Mouse (Mus musculus) spleen, adult 2 months (tissue): Measurements from ENCODE around the gene Numb. TPM values are rescaled to one million over a fixed set of nuclear protein-coding genes. Genes with fewer than 3 reads are reported as not detected.
A peak's percentile ranks its signal among the peaks of the same experiment; 100 is the strongest.
"Not testable (repeated sequence)": the region's sequence is repeated elsewhere in the genome, so short reads cannot be mapped to it uniquely, and the experiment has no call there.

Source experiments
- DNase-seq, 2 experiments: peaks; one replicate each; pipeline versions ENCODE4 v3.0.0 to v3.0.0-alpha.2; 2012 to 2021; ENCODE audit warnings: low spot score in 2 of 2, low read depth in 1 of 2
- H3K27ac ChIP-seq: fragments of 200-500 bp; 2 replicates; pipeline ENCODE4 v1.5.1; 2012; ENCODE audit warnings: low read length, inconsistent platforms; ENCODE audit not compliant: insufficient read depth
- H3K27me3 ChIP-seq: fragments of 200-500 bp; 2 replicates; pipeline ENCODE4 v1.6.1; 2012; ENCODE audit warnings: mild to moderate bottlenecking, moderate library complexity, low read length, inconsistent platforms; ENCODE audit not compliant: control insufficient read depth, insufficient read depth
- H3K36me3 ChIP-seq: fragments of 200-500 bp; 2 replicates; pipeline ENCODE4 v1.6.1; 2012; ENCODE audit warnings: mild to moderate bottlenecking, low read length, inconsistent platforms; ENCODE audit not compliant: control insufficient read depth, insufficient read depth
- H3K4me1 ChIP-seq: fragments of 200-500 bp; 2 replicates; pipeline ENCODE4 v1.6.1; 2011; ENCODE audit warnings: inconsistent platforms; ENCODE audit not compliant: control insufficient read depth, insufficient read depth, insufficient read length
- H3K4me3 ChIP-seq: fragments of 200-500 bp; 2 replicates; pipeline ENCODE4 v1.5.1; 2011; ENCODE audit warnings: mild to moderate bottlenecking, inconsistent platforms; ENCODE audit not compliant: insufficient read depth, insufficient read length; ENCODE audit errors: extremely low read depth
- CTCF ChIP-seq: fragments of 200-500 bp; IDR thresholded peaks from 2 replicates; pipeline ENCODE4 v1.5.1; 2011; ENCODE audit warnings: mild to moderate bottlenecking, inconsistent platforms; ENCODE audit not compliant: insufficient read depth, insufficient read length, insufficient replicate concordance; ENCODE audit errors: extremely low read depth
- POLR2A ChIP-seq: fragments of 200-500 bp; IDR thresholded peaks from 2 replicates; pipeline ENCODE4 v1.6.1; 2011; ENCODE audit warnings: low read depth, low read length, inconsistent platforms
- WGBS: fragments of 180-500 bp; shearing (Covaris S2); methylation state at CpG from one replicate; pipeline ENCODE4 v1.1.7; 2018; 5-methylcytosine and 5-hydroxymethylcytosine counted together
- polyA plus RNA-seq: library from polyadenylated mRNA; depleted of rRNA; stranded (reverse); fragments of >200 nt; gene quantifications from 2 replicates; pipeline ENCODE4 v1.2.3, GENCODE M21; 2012

Gene Numb
- polyA plus RNA-seq, 1 experiment: 24.5 TPM

- Histone ChIP-seq H3K36me3 (peaks cover 5% of the 10 kb centered on the region; the same call in 1 of the 2 replicates), H3K4me1 (peaks cover 16% of the 10 kb centered on the region), H3K27me3 (no peaks in the 10 kb centered on the region), H3K27ac (no peak overlapping the region), H3K4me3 (peak overlapping the region; percentile 94)
- no peak for TF ChIP-seq CTCF
- WGBS: 12% methylated on average over 11 of the region's 11 CpGs
- DNase-seq: no peak
These were observed 28.2 kb upstream of the Numb start for GRCm38 (mm10) chr12:83949776-83950492.

DNA sequence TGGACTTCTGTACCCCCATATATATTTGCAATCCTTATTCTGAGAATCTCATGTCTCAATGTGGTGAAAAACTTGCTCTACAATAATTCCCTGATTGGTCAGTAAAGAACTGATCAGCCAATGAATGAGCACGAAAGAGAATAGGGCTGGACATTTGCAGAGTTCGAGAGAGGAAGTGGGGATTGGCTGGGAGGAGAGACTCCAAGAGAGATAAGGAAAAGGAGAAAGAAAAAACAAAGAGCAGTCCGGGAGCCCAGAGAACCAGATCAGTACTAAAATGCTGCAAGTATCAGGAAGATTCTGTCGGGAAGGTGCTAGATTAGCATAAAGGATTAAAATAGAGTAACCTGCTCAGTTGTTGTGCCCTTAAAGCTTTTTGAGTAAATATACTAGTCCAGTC is 27.3 kb upstream of the Numb start:
- DNase-seq: no peak
- peaks cover 5% of the 10 kb centered on the region; the same call in 1 of the 2 replicates for H3K36me3 ChIP-seq
- TF ChIP-seq CTCF (no peak), POLR2A (no peak)
- no peaks in the 10 kb centered on the region for H3K27me3 ChIP-seq
- WGBS: 75% methylated on average over 4 of the region's 4 CpGs
- peaks cover 16% of the 10 kb centered on the region for H3K4me1 ChIP-seq
- no peak overlapping the region for H3K4me3 ChIP-seq
- H3K27ac ChIP-seq: no peak overlapping the region

DNA sequence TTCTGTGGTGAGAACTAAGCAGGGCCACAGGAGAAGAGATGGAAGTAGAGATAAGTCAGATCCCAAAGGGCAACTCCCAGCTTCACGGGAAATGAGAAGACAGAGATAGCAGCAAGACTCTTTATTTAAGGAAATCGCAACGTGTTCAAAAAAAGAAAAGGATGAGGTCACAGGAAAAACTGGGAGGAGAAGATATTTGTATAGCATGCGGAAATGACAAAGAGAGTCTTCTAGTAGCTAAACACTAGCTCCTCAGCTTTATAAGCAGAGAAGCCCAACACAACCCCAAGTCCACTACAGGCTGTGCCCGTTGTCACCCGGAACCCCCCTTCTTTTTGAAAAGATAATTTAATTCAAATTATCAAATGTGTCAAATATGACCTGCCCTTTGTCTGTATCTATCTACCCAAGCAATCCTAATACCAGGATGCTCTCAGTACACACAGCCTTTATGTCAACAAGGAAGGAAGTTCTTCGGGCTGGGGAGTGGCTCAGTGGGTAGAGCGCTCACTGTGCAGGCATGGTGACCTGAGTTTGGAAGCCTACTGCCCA is 25.6 kb upstream of the Numb start:
- no peaks in the 10 kb centered on the region for H3K27me3 ChIP-seq
- DNase-seq: no peak
- no peak overlapping the region for H3K27ac ChIP-seq
- H3K4me1 ChIP-seq: peaks cover 16% of the 10 kb centered on the region
- TF ChIP-seq POLR2A: no peak
- no peak for TF ChIP-seq CTCF
- H3K4me3 ChIP-seq: no peak overlapping the region
- WGBS: 58% methylated on average over 8 of the region's 8 CpGs
- 0 out of 2 replicates have a peak, but pooled peaks cover 2% of the 10 kb centered on the region for H3K36me3 ChIP-seq

GRCm38 (mm10) chr12:83941938-83942337 is 20.2 kb upstream of the Numb start:
- H3K4me3 ChIP-seq: no peak overlapping the region
- H3K36me3 ChIP-seq: no peaks in the 10 kb centered on the region
- no peak for TF ChIP-seq CTCF
- TF ChIP-seq POLR2A: no peak
- WGBS: 75% methylated on average over 3 of the region's 3 CpGs
- no peak for DNase-seq
- H3K27me3 ChIP-seq: no peaks in the 10 kb centered on the region
- no peaks in the 10 kb centered on the region for H3K4me1 ChIP-seq
- no peak overlapping the region for H3K27ac ChIP-seq

DNA sequence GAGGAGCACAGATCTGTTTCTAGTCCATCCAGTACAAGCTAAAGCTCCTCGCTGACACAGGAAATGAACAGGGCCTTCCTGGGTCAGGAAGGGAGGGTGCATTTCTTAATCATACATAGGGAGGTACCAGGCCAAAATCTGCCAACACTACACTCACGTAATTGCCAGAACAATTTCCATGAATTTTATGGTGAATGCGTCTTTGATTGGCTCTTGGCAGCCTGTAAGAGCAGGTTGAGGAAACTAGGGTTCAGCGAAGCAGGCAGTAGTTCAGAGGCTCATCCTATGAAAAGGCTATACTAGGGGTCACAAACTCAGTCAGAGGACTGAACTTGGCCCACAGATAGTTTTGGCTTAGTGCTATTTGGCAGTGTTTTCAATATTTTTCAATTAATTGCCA is 18.3 kb upstream of the Numb start:
- DNase-seq: no peak
- no peak overlapping the region for H3K4me3 ChIP-seq
- WGBS: 75% methylated on average over 4 of the region's 4 CpGs
- H3K27me3 ChIP-seq: no peaks in the 10 kb centered on the region
- H3K27ac ChIP-seq: no peak overlapping the region
- TF ChIP-seq CTCF: no peak
- TF ChIP-seq POLR2A: no peak
- H3K4me1 ChIP-seq: no peaks in the 10 kb centered on the region
- H3K36me3 ChIP-seq: no peaks in the 10 kb centered on the region

GRCm38 (mm10) chr12:83939332-83939731 is 17.6 kb upstream of the Numb start:
- Histone ChIP-seq H3K4me1 (no peaks in the 10 kb centered on the region), H3K36me3 (no peaks in the 10 kb centered on the region), H3K27ac (no peak overlapping the region), H3K27me3 (no peaks in the 10 kb centered on the region), H3K4me3 (no peak overlapping the region)
- TF ChIP-seq CTCF (no peak), POLR2A (no peak)
- WGBS: 79% methylated on average over 2 of the region's 2 CpGs
- no peak for DNase-seq

GRCm38 (mm10) chr12:83938592-83938991 is 16.9 kb upstream of the Numb start:
- H3K36me3 ChIP-seq, DNase-seq, H3K27me3 ChIP-seq, H3K4me1 ChIP-seq, H3K27ac ChIP-seq, H3K4me3 ChIP-seq: not testable (repeated sequence)
- 67% methylated on average over 1 of the region's 1 CpGs for WGBS
